Mouse (Mus musculus) bone marrow, adult 2 months (tissue): ENCODE measurements at regions not wholly inside any gene's neighbourhood (a gene's known extent, or its start where the extent isn't known, plus 50 kb on each side); places are given as distances from the start of the nearest gene placed in this dataset.

Experiments used
- CTCF ChIP-seq: fragments of 200-500 bp; IDR thresholded peaks from 2 replicates; pipeline ENCODE4 v1.5.1; 2011; ENCODE audit warnings: low read length, control low read depth; ENCODE audit not compliant: control insufficient read depth, insufficient read depth
- POLR2A ChIP-seq: fragments of 200-500 bp; IDR thresholded peaks from 2 replicates; pipeline ENCODE4 v1.6.1; 2011; ENCODE audit warnings: low read depth, mild to moderate bottlenecking, control low read depth, low read length, borderline replicate concordance; ENCODE audit not compliant: control insufficient read depth

GRCm38 (mm10) chr1:73673191-73673850 is 450.9 kb downstream of the Tns1 start:
- no peak for TF ChIP-seq CTCF
- no peak for TF ChIP-seq POLR2A
